Mouse (Mus musculus) small intestine, adult 2 months (tissue): ENCODE measurements around the gene Amigo2. TPM values are rescaled to one million over a fixed set of nuclear protein-coding genes. Genes with fewer than 3 reads are reported as not detected.

Experiments
- H3K27ac ChIP-seq: fragments of 200-500 bp; 2 replicates; pipeline ENCODE4 v1.5.1; 2012; ENCODE audit warnings: low read depth, low read length, control low read depth, inconsistent platforms; ENCODE audit not compliant: insufficient read depth
- H3K27me3 ChIP-seq: fragments of 200-500 bp; 2 replicates; pipeline ENCODE4 v1.6.1; 2012; ENCODE audit warnings: mild to moderate bottlenecking, moderate library complexity, low read length, inconsistent platforms; ENCODE audit not compliant: control insufficient read depth, insufficient read depth
- H3K36me3 ChIP-seq: fragments of 200-500 bp; 2 replicates; pipeline ENCODE4 v1.6.1; 2012; ENCODE audit warnings: mild to moderate bottlenecking, low read length, control low read depth, inconsistent platforms; ENCODE audit not compliant: control insufficient read depth, insufficient read depth
- H3K4me1 ChIP-seq: fragments of 200-500 bp; 2 replicates; pipeline ENCODE4 v1.6.1; 2012; ENCODE audit warnings: low read length, inconsistent platforms, mixed read lengths; ENCODE audit not compliant: control insufficient read depth, insufficient read depth, insufficient read length
- H3K4me3 ChIP-seq: fragments of 200-500 bp; 2 replicates; pipeline ENCODE4 v1.5.1; 2012; ENCODE audit warnings: low read depth, mild to moderate bottlenecking, control low read depth, inconsistent platforms, low read length, moderate library complexity
- CTCF ChIP-seq: fragments of 200-500 bp; IDR thresholded peaks from 2 replicates; pipeline ENCODE4 v1.5.1; 2012; ENCODE audit warnings: low read depth, mild to moderate bottlenecking, control low read depth, inconsistent platforms, low read length, moderate library complexity, mixed read lengths; ENCODE audit not compliant: insufficient replicate concordance, insufficient read length; ENCODE audit errors: extremely low read depth
- POLR2A ChIP-seq: fragments of 200-500 bp; IDR thresholded peaks from 2 replicates; pipeline ENCODE4 v1.6.1; 2012; ENCODE audit warnings: low read depth, mild to moderate bottlenecking, control low read depth, inconsistent platforms, low read length, moderate library complexity
- WGBS: fragments of 180-500 bp; shearing (Covaris S2); methylation state at CpG from one replicate; pipeline ENCODE4 v1.1.7; 2018; 5-methylcytosine and 5-hydroxymethylcytosine counted together
- polyA plus RNA-seq: library from polyadenylated mRNA; depleted of rRNA; stranded (reverse); fragments of >200 nt; gene quantifications from 2 replicates; pipeline ENCODE4 v1.2.3, GENCODE M21; 2012

Amigo2 gene
- polyA plus RNA-seq, 1 experiment: 0.80 TPM

DNA sequence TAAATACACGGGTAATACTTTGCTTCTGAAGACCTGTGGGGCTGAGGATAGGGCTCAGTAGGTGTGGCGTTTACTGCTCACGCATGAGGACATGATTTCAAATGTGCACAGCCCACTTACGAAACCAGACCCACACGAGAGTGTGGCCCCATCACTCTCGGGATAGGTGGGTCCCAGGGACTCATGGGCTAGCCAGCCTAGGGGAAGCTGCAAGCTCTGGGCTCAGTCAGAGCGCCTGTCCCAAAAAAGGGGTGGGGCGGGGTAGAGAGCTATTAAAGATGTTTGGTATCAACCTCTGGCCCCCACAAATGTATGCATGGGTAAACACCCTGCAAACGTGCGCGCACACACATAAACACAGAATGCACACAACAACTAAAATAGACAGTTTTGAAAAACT is 9.3 kb upstream of the Amigo2 start:
- Histone ChIP-seq H3K4me3 (no peak overlapping the region), H3K27me3 (no peaks in the 10 kb centered on the region), H3K36me3 (no peaks in the 10 kb centered on the region), H3K4me1 (no peaks in the 10 kb centered on the region), H3K27ac (no peak overlapping the region)
- TF ChIP-seq CTCF: no peak
- 81% methylated on average over 11 of the region's 11 CpGs for WGBS

DNA sequence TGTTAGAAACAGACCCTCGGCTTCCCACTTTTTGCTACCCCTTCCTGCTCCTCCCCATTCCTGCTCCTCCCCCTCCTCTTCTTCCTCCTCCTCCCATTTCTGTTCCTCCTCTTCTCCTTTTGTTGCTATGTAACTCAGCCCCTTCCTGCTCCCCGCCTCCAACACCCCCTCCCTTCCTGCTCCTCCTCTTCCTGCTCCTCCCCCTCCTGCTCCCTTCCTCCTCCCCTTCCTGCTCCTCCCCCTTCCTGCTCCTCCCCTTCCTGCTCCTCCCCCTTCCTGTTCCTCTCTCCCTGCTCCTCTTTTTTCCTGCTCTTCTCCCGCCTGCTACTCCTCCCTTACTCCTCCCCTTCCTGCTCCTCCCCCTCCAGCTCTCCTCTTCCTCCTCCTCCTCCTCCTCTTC is 8.7 kb upstream of the Amigo2 start:
- Histone ChIP-seq H3K27ac (no peak overlapping the region), H3K4me1 (no peaks in the 10 kb centered on the region), H3K36me3 (no peaks in the 10 kb centered on the region), H3K27me3 (no peaks in the 10 kb centered on the region), H3K4me3 (no peak overlapping the region)
- 84% methylated on average over 3 of the region's 3 CpGs for WGBS
- TF ChIP-seq POLR2A: no peak
- no peak for TF ChIP-seq CTCF

DNA sequence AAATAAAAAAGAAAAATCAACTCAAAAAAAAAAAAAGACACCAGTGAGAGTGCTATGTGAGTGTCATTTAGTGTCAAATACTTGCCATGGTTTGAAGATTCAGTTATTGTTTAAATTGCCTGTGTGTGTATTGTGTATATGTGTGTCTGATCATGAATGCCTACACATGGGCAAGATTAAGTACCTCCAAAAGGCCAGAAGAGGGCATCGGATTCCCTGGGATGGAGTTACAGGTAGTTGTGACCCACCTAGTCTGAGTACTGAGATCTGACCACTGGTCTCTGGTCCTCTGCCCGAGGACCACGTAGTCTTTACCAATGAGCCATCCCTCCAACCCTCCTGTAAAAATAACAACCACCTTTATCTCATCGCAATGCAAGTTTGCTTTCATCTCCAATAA is 7.3 kb upstream of the Amigo2 start:
- H3K27me3 ChIP-seq: no peaks in the 10 kb centered on the region
- H3K27ac ChIP-seq: no peak overlapping the region
- H3K4me3 ChIP-seq: no peak overlapping the region
- H3K36me3 ChIP-seq: no peaks in the 10 kb centered on the region
- H3K4me1 ChIP-seq: no peaks in the 10 kb centered on the region
- 94% methylated on average over 4 of the region's 4 CpGs for WGBS
- no peak for TF ChIP-seq CTCF
- no peak for TF ChIP-seq POLR2A

DNA sequence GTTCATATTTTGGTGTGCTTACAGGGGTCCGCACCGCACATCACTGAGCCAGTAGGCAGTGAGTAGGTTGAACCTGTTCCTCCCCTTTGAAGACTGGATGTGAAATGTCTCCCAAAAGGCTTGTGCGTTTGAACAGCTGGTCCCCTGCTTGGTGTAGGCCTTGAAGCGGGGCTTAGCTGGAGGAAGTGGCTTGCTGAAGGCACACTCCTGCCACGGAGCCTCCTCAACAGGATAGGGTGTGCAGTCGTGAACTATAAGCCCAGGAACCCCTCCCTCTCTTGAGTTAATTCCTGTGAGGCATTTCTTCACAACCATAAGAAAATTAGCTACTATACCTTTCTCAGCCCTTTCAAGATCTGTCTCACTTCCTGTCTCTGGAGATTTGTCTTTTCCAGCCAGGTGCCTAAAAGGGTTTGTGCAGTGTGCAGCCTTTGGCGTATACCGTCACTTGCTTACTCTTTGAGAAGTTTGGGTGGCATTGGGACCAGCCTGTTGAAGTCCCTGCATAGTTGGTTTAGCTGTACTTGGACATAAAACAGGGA is 5.5 kb upstream of the Amigo2 start:
- WGBS: 75% methylated on average over 8 of the region's 8 CpGs
- Histone ChIP-seq H3K27ac (no peak overlapping the region), H3K4me1 (no peaks in the 10 kb centered on the region), H3K4me3 (no peak overlapping the region), H3K27me3 (peaks cover 3% of the 10 kb centered on the region), H3K36me3 (no peaks in the 10 kb centered on the region)
- TF ChIP-seq CTCF (no peak), POLR2A (no peak)

DNA sequence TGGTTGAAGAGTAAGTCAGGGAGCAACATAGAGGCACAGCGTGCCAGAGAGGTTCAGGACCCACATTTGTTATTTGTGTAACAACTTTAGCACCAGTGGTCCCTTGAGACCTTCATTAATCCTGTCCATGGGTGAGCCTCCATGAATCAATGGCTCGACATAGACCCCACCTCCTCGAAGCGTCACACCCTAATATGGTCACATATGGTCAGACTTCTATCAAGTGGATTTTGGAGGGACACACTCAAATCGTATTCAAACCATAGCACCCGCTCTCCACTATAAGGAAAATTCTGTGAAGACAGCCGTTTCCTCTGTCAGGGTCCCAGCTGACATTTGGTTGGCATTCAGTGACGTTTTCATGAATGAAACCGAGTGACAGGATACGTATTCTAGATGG is 2.2 kb upstream of the Amigo2 start:
- no peak for TF ChIP-seq POLR2A
- no peak for TF ChIP-seq CTCF
- Histone ChIP-seq H3K27ac (no peak overlapping the region), H3K36me3 (no peaks in the 10 kb centered on the region), H3K4me1 (no peaks in the 10 kb centered on the region), H3K27me3 (peaks cover 21% of the 10 kb centered on the region), H3K4me3 (no peak overlapping the region)
- WGBS: 96% methylated on average over 10 of the region's 10 CpGs

DNA sequence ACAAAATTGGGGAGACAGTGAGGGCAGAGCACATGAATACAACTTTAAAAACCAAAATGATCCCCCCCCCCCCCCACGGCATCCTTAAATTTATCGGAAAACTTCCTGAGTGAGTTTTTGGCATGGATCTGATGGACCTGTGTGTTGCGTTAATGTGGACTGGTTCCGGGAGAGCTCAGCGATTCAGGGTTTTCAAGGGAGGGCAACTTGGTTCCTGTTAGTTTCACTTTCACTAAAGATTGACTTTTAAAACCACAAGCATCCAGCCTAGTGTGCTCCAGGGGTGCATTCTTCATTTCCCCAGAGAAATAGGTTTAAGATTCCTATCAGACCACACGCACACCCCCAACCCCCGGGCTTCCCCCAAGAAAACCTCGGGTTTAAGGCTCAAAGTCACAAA is 1.2 kb upstream of the Amigo2 start:
- Histone ChIP-seq H3K36me3 (no peaks in the 10 kb centered on the region), H3K27me3 (peaks cover 21% of the 10 kb centered on the region), H3K4me1 (no peaks in the 10 kb centered on the region), H3K4me3 (peak overlapping the region; percentile 39), H3K27ac (peak overlapping the region; percentile 53; the same call in 1 of the 2 replicates)
- no peak for TF ChIP-seq CTCF
- no peak for TF ChIP-seq POLR2A
- 13% methylated on average over 8 of the region's 8 CpGs for WGBS

DNA sequence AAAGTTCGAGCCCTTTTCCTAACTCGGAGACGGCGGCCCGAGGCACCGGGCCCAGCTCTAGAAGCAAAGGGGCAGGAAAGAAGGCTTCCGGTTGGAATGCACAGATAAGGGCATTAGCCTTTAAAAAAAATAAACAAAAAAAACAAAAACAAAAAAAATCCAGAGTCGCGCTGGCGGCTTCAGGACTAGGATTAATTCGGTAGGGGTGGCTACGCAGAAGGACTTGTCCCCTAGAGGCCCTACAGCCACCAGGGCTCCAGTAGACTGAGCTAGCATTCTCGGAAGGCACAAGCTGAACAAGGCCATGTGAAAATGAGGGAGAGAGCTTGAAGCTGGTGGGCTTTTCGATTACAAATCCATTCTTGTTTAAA is 689 bp upstream of the Amigo2 start:
- TF ChIP-seq CTCF (no peak), POLR2A (no peak)
- no peaks in the 10 kb centered on the region for H3K36me3 ChIP-seq
- H3K27me3 ChIP-seq: peaks cover 21% of the 10 kb centered on the region
- peak overlapping the region; percentile 81 for H3K4me3 ChIP-seq
- no peaks in the 10 kb centered on the region for H3K4me1 ChIP-seq
- peak overlapping the region; percentile 53; the same call in 1 of the 2 replicates for H3K27ac ChIP-seq
- WGBS: 5% methylated on average over 14 of the region's 14 CpGs

DNA sequence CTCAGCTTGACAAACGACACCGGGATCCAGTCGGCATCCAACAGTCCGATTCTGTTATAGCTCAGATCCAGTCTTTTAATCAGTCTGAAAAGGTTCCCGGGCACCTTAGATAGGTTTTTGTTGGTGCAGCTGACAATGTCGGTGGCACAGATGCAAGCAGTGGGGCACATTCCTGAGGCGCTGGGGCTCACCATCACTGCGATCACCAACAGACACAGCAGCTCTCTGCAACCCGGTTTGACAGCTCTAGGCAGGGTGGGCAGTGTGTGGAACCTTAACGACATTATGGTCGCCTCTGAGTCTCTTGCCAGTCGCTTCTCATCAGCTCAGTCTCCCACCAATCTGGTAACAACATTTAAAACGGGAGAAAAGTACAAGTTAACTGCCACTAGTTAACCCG is 831 bp downstream of the Amigo2 start:
- WGBS: 34% methylated on average over 14 of the region's 14 CpGs

More for the DNA sequence above, 831 bp downstream of the Amigo2 start:
- H3K27me3 ChIP-seq: peaks cover 21% of the 10 kb centered on the region
- no peak overlapping the region for H3K4me3 ChIP-seq
- TF ChIP-seq CTCF: no peak
- TF ChIP-seq POLR2A: no peak
- H3K36me3 ChIP-seq: no peaks in the 10 kb centered on the region
- no peaks in the 10 kb centered on the region for H3K4me1 ChIP-seq
- no peak overlapping the region for H3K27ac ChIP-seq
